Mouse (Mus musculus) forebrain, postnatal 0 days (tissue): ENCODE measurements around the gene Cplx2. TPM values are rescaled to one million over a fixed set of nuclear protein-coding genes. Genes with fewer than 3 reads are reported as not detected.

Experiments used
- ATAC-seq: fragments of 200-750 bp; cut with Nextera tagmentation; 2 replicates; pipeline ENCODE4 v1.8.0; 2017; ENCODE audit warnings: mild to moderate bottlenecking, moderate library complexity
- DNase-seq: peaks from one replicate; pipeline ENCODE4 v3.0.0-alpha.2; 2015
- H3K27ac ChIP-seq: fragments of 300-500 bp; sonication (generic); 2 replicates; pipeline ENCODE4 v1.5.1; 2014; ENCODE audit warnings: low read depth, mild to moderate bottlenecking, antibody characterized with exemption, low read length, moderate library complexity, mixed read lengths
- H3K27me3 ChIP-seq: fragments of 300-500 bp; sonication (generic); 2 replicates; pipeline ENCODE4 v1.6.1; 2014; ENCODE audit warnings: mild to moderate bottlenecking, low read length, mixed read lengths; ENCODE audit not compliant: insufficient read depth
- H3K36me3 ChIP-seq: fragments of 300-500 bp; sonication (generic); 2 replicates; pipeline ENCODE4 v1.6.1; 2014; ENCODE audit warnings: mild to moderate bottlenecking, moderate library complexity; ENCODE audit not compliant: insufficient read depth
- H3K4me1 ChIP-seq: fragments of 300-500 bp; sonication (generic); 2 replicates; pipeline ENCODE4 v1.6.1; 2014; ENCODE audit warnings: antibody characterized with exemption; ENCODE audit not compliant: insufficient read depth
- H3K4me2 ChIP-seq: fragments of 300-500 bp; sonication (generic); 2 replicates; pipeline ENCODE4 v1.6.1; 2014; ENCODE audit warnings: low read depth, mild to moderate bottlenecking, moderate library complexity
- H3K4me3 ChIP-seq: fragments of 300-500 bp; sonication (generic); 2 replicates; pipeline ENCODE4 v1.5.1; 2014; ENCODE audit warnings: low read depth, low read length, mixed read lengths
- H3K9ac ChIP-seq: fragments of 300-500 bp; sonication (generic); 2 replicates; pipeline ENCODE4 v1.6.1; 2014; ENCODE audit warnings: mild to moderate bottlenecking
- H3K9me3 ChIP-seq: fragments of 300-500 bp; sonication (generic); 2 replicates; pipeline ENCODE4 v1.6.1; 2016; ENCODE audit warnings: low read length
- CTCF ChIP-seq: sonication (generic); IDR thresholded peaks from 2 replicates; pipeline ENCODE4 v1.5.1; 2016; ENCODE audit warnings: antibody characterized with exemption, control low read depth, low read depth
- WGBS: fragments of 180-500 bp; shearing (Covaris S2); extraction: QIAGEN DNeasy Blood & Tissue Kit; methylation state at CpG from one replicate; pipeline ENCODE4 v1.1.7; 2014; 5-methylcytosine and 5-hydroxymethylcytosine counted together
- polyA plus RNA-seq: library from polyadenylated mRNA; unstranded; fragments of >200 nt; fragmentation: Nextera tagmentation; extraction: Ambion mirVana; gene quantifications from 2 replicates; pipeline ENCODE4 v1.2.1, GENCODE M21; 2015
- total RNA-seq: library from RNA; depleted of rRNA; stranded (reverse); fragments of >200 nt; gene quantifications from 2 replicates; pipeline ENCODE4 v1.2.3, GENCODE M21; 2014

Gene Cplx2
- total and polyA plus RNA-seq, 2 experiments from 2014 or later, result 49.8 to 102 TPM

- no peak overlapping the region for H3K4me2 ChIP-seq
- H3K9me3 ChIP-seq, result no peaks in the 10 kb centered on the region
- WGBS, result 73% methylated on average over 1 of the region's 1 CpGs
- TF ChIP-seq CTCF, result peak; percentile 27; the same call in 1 of the 2 replicates
- H3K36me3 ChIP-seq, result no peaks in the 10 kb centered on the region
- H3K9ac ChIP-seq, result no peak overlapping the region
- ATAC-seq (no peak), DNase-seq (no peak)
- H3K4me1 ChIP-seq, result peaks cover 8% of the 10 kb centered on the region; the same call in 1 of the 2 replicates
- no peaks in the 10 kb centered on the region for H3K27me3 ChIP-seq
- H3K27ac ChIP-seq, result no peak overlapping the region
- H3K4me3 ChIP-seq, result no peak overlapping the region
Measured at GRCm38 (mm10) chr13:54328029-54328428, 43.1 kb upstream of the Cplx2 start.

- no peak for TF ChIP-seq CTCF
- ATAC-seq (no peak), DNase-seq (peak; percentile 47)
- 0 out of 2 replicates have a peak overlapping the region, but pooled peaks have one; percentile 10 for H3K9ac ChIP-seq
- no peaks in the 10 kb centered on the region for H3K36me3 ChIP-seq
- peaks cover 8% of the 10 kb centered on the region; the same call in 1 of the 2 replicates for H3K4me1 ChIP-seq
- 14% methylated on average over 8 of the region's 8 CpGs for WGBS
- H3K27me3 ChIP-seq, result no peaks in the 10 kb centered on the region
- H3K27ac ChIP-seq, result peak overlapping the region; percentile 35
- no peak overlapping the region for H3K4me2 ChIP-seq
- H3K9me3 ChIP-seq, result no peaks in the 10 kb centered on the region
- H3K4me3 ChIP-seq, result no peak overlapping the region
Measured at GRCm38 (mm10) chr13:54328954-54329490, 42.1 kb upstream of the Cplx2 start.

- no peak overlapping the region for H3K4me3 ChIP-seq
- H3K4me1 ChIP-seq, result no peaks in the 10 kb centered on the region
- no peak for TF ChIP-seq CTCF
- H3K9me3 ChIP-seq, result no peaks in the 10 kb centered on the region
- no peaks in the 10 kb centered on the region for H3K27me3 ChIP-seq
- no peaks in the 10 kb centered on the region for H3K36me3 ChIP-seq
- WGBS, result 62% methylated on average over 22 of the region's 22 CpGs
- no peak overlapping the region for H3K9ac ChIP-seq
- H3K27ac ChIP-seq, result no peak overlapping the region
- H3K4me2 ChIP-seq, result no peak overlapping the region
- DNase-seq, result peak; percentile 45
- ATAC-seq, result peak; percentile 68
Measured at GRCm38 (mm10) chr13:54331825-54332675, 39.1 kb upstream of the Cplx2 start.

GRCm38 (mm10) chr13:54332921-54333477 is 38.1 kb upstream of the Cplx2 start:
- Histone ChIP-seq H3K36me3 (no peaks in the 10 kb centered on the region), H3K4me3 (no peak overlapping the region), H3K27me3 (no peaks in the 10 kb centered on the region), H3K9me3 (no peaks in the 10 kb centered on the region), H3K4me1 (no peaks in the 10 kb centered on the region), H3K4me2 (no peak overlapping the region), H3K27ac (no peak overlapping the region), H3K9ac (no peak overlapping the region)
- WGBS, result 76% methylated on average over 8 of the region's 8 CpGs
- TF ChIP-seq CTCF, result no peak
- DNase-seq (no peak), ATAC-seq (no peak)

GRCm38 (mm10) chr13:54337058-54337457 is 34.1 kb upstream of the Cplx2 start:
- H3K27ac ChIP-seq, result no peak overlapping the region
- WGBS, result 57% methylated on average over 6 of the region's 6 CpGs
- H3K9me3 ChIP-seq, result no peaks in the 10 kb centered on the region
- H3K4me1 ChIP-seq, result no peaks in the 10 kb centered on the region
- H3K9ac ChIP-seq, result no peak overlapping the region
- DNase-seq (no peak), ATAC-seq (no peak)
- H3K4me3 ChIP-seq, result no peak overlapping the region
- H3K27me3 ChIP-seq, result no peaks in the 10 kb centered on the region
- no peak for TF ChIP-seq CTCF
- no peaks in the 10 kb centered on the region for H3K36me3 ChIP-seq
- H3K4me2 ChIP-seq, result no peak overlapping the region

GRCm38 (mm10) chr13:54337541-54337940 is 33.6 kb upstream of the Cplx2 start:
- H3K4me2 ChIP-seq, result no peak overlapping the region
- H3K27me3 ChIP-seq, result no peaks in the 10 kb centered on the region
- no peak overlapping the region for H3K9ac ChIP-seq
- no peaks in the 10 kb centered on the region for H3K4me1 ChIP-seq
- no peak overlapping the region for H3K27ac ChIP-seq
- no peak for ATAC-seq
- H3K4me3 ChIP-seq, result no peak overlapping the region
- no peaks in the 10 kb centered on the region for H3K9me3 ChIP-seq
- WGBS, result 90% methylated on average over 7 of the region's 7 CpGs
- no peak for TF ChIP-seq CTCF
- no peak for DNase-seq
- H3K36me3 ChIP-seq, result no peaks in the 10 kb centered on the region

GRCm38 (mm10) chr13:54338815-54339214 is 32.3 kb upstream of the Cplx2 start:
- Histone ChIP-seq H3K4me3 (no peak overlapping the region), H3K4me2 (no peak overlapping the region), H3K27me3 (no peaks in the 10 kb centered on the region), H3K4me1 (no peaks in the 10 kb centered on the region), H3K27ac (no peak overlapping the region), H3K36me3 (no peaks in the 10 kb centered on the region), H3K9me3 (no peaks in the 10 kb centered on the region), H3K9ac (no peak overlapping the region)
- TF ChIP-seq CTCF, result peak; percentile 43; the same call in 1 of the 2 replicates
- ATAC-seq (no peak), DNase-seq (no peak)
- WGBS, result 76% methylated on average over 5 of the region's 5 CpGs
